Mouse (Mus musculus): ENCODE measurements around the gene Acot6. TPM values are rescaled to one million over a fixed set of nuclear protein-coding genes. Genes with fewer than 3 reads are reported as not detected.
"Not testable (repeated sequence)": the region's sequence is repeated elsewhere in the genome, so short reads cannot be mapped to it uniquely, and the experiment has no call there.

The Acot6 gene
- polyA plus RNA-seq, 1 experiment = 1.5 TPM

GRCm38 (mm10) chr12:84068986-84069385 is 31.5 kb upstream of the Acot6 start, which contains the start of gene Acot5:
Gene Acot5, plus strand, starts transcription at chr12:84069325.
- Histone ChIP-seq H3K27me3 (ENCODE audit: control insufficient read depth, insufficient read depth, low read length) (no peaks in the 10 kb centered on the region; the same call in 1 of the 2 replicates), H3K27ac (ENCODE audit: control insufficient read depth, insufficient read depth, low read length) (no peak within 1 kb of the TSS), H3K4me3 (ENCODE audit: control insufficient read depth, insufficient read depth, low read length) (peak within 1 kb of the TSS; percentile 25; the same call in 1 of the 2 replicates), H3K36me3 (ENCODE audit: control insufficient read depth, insufficient read depth, low read length) (no peaks in the 10 kb centered on the region), H3K4me1 (replicated peaks; ENCODE audit: control insufficient read depth, insufficient read depth, low read length) (peaks cover 17% of the 10 kb centered on the region)
- no peak for DNase-seq
- TF ChIP-seq POLR2A (IDR thresholded peaks at IDR 0.05; ENCODE audit: control insufficient read depth, extremely low read depth, insufficient read depth, low read length, poor library complexity) (no peak), CTCF (IDR thresholded peaks at IDR 0.05; ENCODE audit: borderline replicate concordance, control insufficient read depth, extremely low read depth, insufficient read depth, low read length, poor library complexity) (no peak)
- WGBS = 75% methylated on average over 9 of the region's 9 CpGs

GRCm38 (mm10) chr12:84069582-84069981 is 30.9 kb upstream of the Acot6 start:
- 2% methylated on average over 48 of the region's 52 CpGs for WGBS
- H3K27me3 ChIP-seq (ENCODE audit: control insufficient read depth, insufficient read depth, low read length); H3K27ac ChIP-seq (ENCODE audit: control insufficient read depth, insufficient read depth, low read length); H3K36me3 ChIP-seq (ENCODE audit: control insufficient read depth, insufficient read depth, low read length): not testable (repeated sequence)
- peak overlapping the region; percentile 25; the same call in 1 of the 2 replicates for H3K4me3 ChIP-seq (ENCODE audit: control insufficient read depth, insufficient read depth, low read length)
- H3K4me1 ChIP-seq (replicated peaks; ENCODE audit: control insufficient read depth, insufficient read depth, low read length) = peaks cover 17% of the 10 kb centered on the region
- DNase-seq = peak; percentile 9

GRCm38 (mm10) chr12:84071696-84072095 is 28.8 kb upstream of the Acot6 start:
- 94% methylated on average over 2 of the region's 2 CpGs for WGBS
- H3K4me1 ChIP-seq (replicated peaks; ENCODE audit: control insufficient read depth, insufficient read depth, low read length) = peaks cover 14% of the 10 kb centered on the region
- H3K27me3 ChIP-seq (ENCODE audit: control insufficient read depth, insufficient read depth, low read length) = no peaks in the 10 kb centered on the region; the same call in 1 of the 2 replicates
- H3K27ac ChIP-seq (ENCODE audit: control insufficient read depth, insufficient read depth, low read length) = no peak overlapping the region
- H3K36me3 ChIP-seq (ENCODE audit: control insufficient read depth, insufficient read depth, low read length) = no peaks in the 10 kb centered on the region
- H3K4me3 ChIP-seq (ENCODE audit: control insufficient read depth, insufficient read depth, low read length) = no peak overlapping the region
- TF ChIP-seq POLR2A (IDR thresholded peaks at IDR 0.05; ENCODE audit: control insufficient read depth, extremely low read depth, insufficient read depth, low read length, poor library complexity) (no peak), CTCF (IDR thresholded peaks at IDR 0.05; ENCODE audit: borderline replicate concordance, control insufficient read depth, extremely low read depth, insufficient read depth, low read length, poor library complexity) (no peak)
- DNase-seq = no peak

GRCm38 (mm10) chr12:84077371-84077990 is 23.0 kb upstream of the Acot6 start:
- TF ChIP-seq POLR2A (IDR thresholded peaks at IDR 0.05; ENCODE audit: control insufficient read depth, extremely low read depth, insufficient read depth, low read length, poor library complexity) = no peak
- no peak for TF ChIP-seq CTCF (IDR thresholded peaks at IDR 0.05; ENCODE audit: borderline replicate concordance, control insufficient read depth, extremely low read depth, insufficient read depth, low read length, poor library complexity)
- H3K4me3 ChIP-seq (ENCODE audit: control insufficient read depth, insufficient read depth, low read length) = no peak overlapping the region
- no peaks in the 10 kb centered on the region for H3K27me3 ChIP-seq (ENCODE audit: control insufficient read depth, insufficient read depth, low read length)
- 94% methylated on average over 4 of the region's 4 CpGs for WGBS
- H3K36me3 ChIP-seq (ENCODE audit: control insufficient read depth, insufficient read depth, low read length) = no peaks in the 10 kb centered on the region
- no peak overlapping the region for H3K27ac ChIP-seq (ENCODE audit: control insufficient read depth, insufficient read depth, low read length)
- no peaks in the 10 kb centered on the region for H3K4me1 ChIP-seq (replicated peaks; ENCODE audit: control insufficient read depth, insufficient read depth, low read length)
- no peak for DNase-seq

GRCm38 (mm10) chr12:84083842-84084241 is 16.6 kb upstream of the Acot6 start:
- H3K27me3 ChIP-seq (ENCODE audit: control insufficient read depth, insufficient read depth, low read length) = no peaks in the 10 kb centered on the region
- H3K4me1 ChIP-seq (replicated peaks; ENCODE audit: control insufficient read depth, insufficient read depth, low read length) = no peaks in the 10 kb centered on the region
- no peak overlapping the region for H3K27ac ChIP-seq (ENCODE audit: control insufficient read depth, insufficient read depth, low read length)
- no peak for DNase-seq
- TF ChIP-seq POLR2A (IDR thresholded peaks at IDR 0.05; ENCODE audit: control insufficient read depth, extremely low read depth, insufficient read depth, low read length, poor library complexity) (no peak), CTCF (IDR thresholded peaks at IDR 0.05; ENCODE audit: borderline replicate concordance, control insufficient read depth, extremely low read depth, insufficient read depth, low read length, poor library complexity) (no peak)
- H3K4me3 ChIP-seq (ENCODE audit: control insufficient read depth, insufficient read depth, low read length) = no peak overlapping the region
- no peaks in the 10 kb centered on the region for H3K36me3 ChIP-seq (ENCODE audit: control insufficient read depth, insufficient read depth, low read length)
- 94% methylated on average over 2 of the region's 2 CpGs for WGBS

- WGBS = 94% methylated on average over 4 of the region's 4 CpGs
- no peak for TF ChIP-seq CTCF (IDR thresholded peaks at IDR 0.05; ENCODE audit: borderline replicate concordance, control insufficient read depth, extremely low read depth, insufficient read depth, low read length, poor library complexity)
- no peak for TF ChIP-seq POLR2A (IDR thresholded peaks at IDR 0.05; ENCODE audit: control insufficient read depth, extremely low read depth, insufficient read depth, low read length, poor library complexity)
- no peak for DNase-seq
- Histone ChIP-seq H3K27me3 (ENCODE audit: control insufficient read depth, insufficient read depth, low read length) (no peaks in the 10 kb centered on the region), H3K27ac (ENCODE audit: control insufficient read depth, insufficient read depth, low read length) (no peak overlapping the region), H3K4me3 (ENCODE audit: control insufficient read depth, insufficient read depth, low read length) (no peak overlapping the region), H3K4me1 (replicated peaks; ENCODE audit: control insufficient read depth, insufficient read depth, low read length) (no peaks in the 10 kb centered on the region), H3K36me3 (ENCODE audit: control insufficient read depth, insufficient read depth, low read length) (no peaks in the 10 kb centered on the region)
Measured at GRCm38 (mm10) chr12:84084581-84084980, 15.9 kb upstream of the Acot6 start.

- not testable (repeated sequence) for H3K4me3 ChIP-seq (ENCODE audit: control insufficient read depth, insufficient read depth, low read length); H3K36me3 ChIP-seq (ENCODE audit: control insufficient read depth, insufficient read depth, low read length); DNase-seq; H3K27me3 ChIP-seq (ENCODE audit: control insufficient read depth, insufficient read depth, low read length); H3K27ac ChIP-seq (ENCODE audit: control insufficient read depth, insufficient read depth, low read length); H3K4me1 ChIP-seq (replicated peaks; ENCODE audit: control insufficient read depth, insufficient read depth, low read length)
- WGBS = 96% methylated on average over 5 of the region's 5 CpGs
Measured at GRCm38 (mm10) chr12:84094666-84095065, 5.8 kb upstream of the Acot6 start.
